Mouse (Mus musculus): ENCODE results near the gene Keap1. TPM values are rescaled to one million over a fixed set of nuclear protein-coding genes. Genes with fewer than 3 reads are reported as not detected.
A peak's percentile ranks its signal among the peaks of the same experiment; 100 is the strongest.
"Not testable (repeated sequence)": the region's sequence is repeated elsewhere in the genome, so short reads cannot be mapped to it uniquely, and the experiment has no call there.

The Keap1 gene
- total RNA-seq, 2 experiments from 2014 or later = 17.7 to 36.9 TPM

- ATAC-seq (ENCODE audit: poor library complexity, severe bottlenecking) = no peak
Measured at GRCm38 (mm10) chr9:21233805-21234204, 5.4 kb downstream of the Keap1 start.

DNA sequence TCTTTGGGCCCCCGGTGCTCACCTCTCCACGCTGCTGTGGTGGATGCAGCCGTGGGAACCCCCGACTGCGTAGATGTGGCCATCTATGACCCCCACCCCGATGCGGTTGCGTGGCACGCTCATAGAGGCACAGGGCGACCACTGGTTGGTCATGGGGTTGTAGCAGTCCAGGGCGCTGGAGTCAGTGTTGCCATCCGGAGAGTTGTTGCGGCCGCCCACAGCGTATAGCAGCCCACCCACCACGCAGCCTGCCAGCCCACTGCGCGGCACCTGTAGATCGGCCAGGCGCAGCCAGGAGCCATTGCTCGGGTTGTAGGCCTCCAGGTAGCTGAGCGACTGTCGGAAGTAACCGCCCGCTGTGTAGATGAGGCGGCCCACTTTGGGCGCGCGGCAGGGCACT, 5.8 kb downstream of the Keap1 start:
- no peak for ATAC-seq (ENCODE audit: poor library complexity, severe bottlenecking)

DNA sequence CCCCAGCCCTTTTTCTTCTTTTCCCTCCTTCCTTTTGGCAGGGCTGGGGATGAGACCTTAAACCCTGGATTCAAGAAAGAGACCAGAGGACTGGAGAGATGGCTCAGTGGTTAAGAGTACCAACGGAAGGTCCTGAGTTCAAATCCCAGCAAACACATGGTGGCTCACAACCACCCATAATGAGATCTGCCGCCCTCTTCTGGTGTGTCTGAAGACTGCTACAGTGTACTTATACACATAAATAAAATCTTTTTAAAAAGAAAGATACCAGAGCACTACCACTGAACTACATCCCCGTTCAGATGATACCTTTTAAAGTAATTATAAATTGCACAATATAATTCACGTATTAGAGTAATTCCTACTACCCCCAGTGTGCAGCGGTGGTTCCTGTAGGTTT, 6.3 kb downstream of the Keap1 start:
- no peak for ATAC-seq (ENCODE audit: poor library complexity, severe bottlenecking)

DNA sequence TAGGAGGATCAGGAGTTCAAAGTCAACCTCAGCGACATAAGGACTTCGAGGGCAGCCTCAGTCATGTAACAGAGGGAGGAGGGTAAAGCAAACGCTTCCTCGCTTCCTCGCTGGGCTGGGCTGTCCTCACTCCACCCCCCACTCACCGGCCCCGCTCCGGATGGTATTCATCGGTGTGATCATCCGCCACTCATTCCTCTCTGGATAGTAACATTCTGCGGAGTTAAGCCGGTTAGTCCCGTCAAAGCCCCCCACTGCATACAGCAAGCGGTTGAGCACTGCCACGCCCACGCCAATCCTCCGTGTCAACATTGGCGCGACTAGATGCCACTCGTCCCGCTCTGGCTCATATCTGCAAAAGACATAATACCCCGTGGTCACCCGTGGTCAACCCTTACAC, 7.6 kb downstream of the Keap1 start:
- no peak for ATAC-seq (ENCODE audit: poor library complexity, severe bottlenecking)

- ATAC-seq (ENCODE audit: poor library complexity, severe bottlenecking) = no peak; the same call in 1 of the 2 replicates
Measured at GRCm38 (mm10) chr9:21227342-21227741, 11.8 kb downstream of the Keap1 start.

DNA sequence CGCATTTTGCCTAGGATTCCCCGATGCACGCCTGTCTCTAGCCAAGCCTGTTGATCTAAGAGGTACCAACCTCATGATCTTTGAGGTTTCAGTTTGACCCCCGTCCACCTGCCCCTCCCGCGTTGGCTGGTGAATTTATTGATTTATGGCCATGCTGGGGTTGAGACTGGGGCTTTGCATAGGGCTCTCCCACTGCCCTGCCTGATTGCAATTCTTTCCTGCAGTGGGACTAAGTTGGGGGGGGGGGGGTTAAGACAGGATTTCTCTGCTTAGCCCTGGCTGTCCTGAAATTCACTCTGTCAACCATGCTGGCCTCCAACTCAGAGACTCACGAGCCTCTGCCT, 13.8 kb downstream of the Keap1 start:
- no peak for ATAC-seq (ENCODE audit: poor library complexity, severe bottlenecking)

GRCm38 (mm10) chr9:21224576-21225414, 14.4 kb downstream of the Keap1 start:
- ATAC-seq (ENCODE audit: poor library complexity, severe bottlenecking) = no peak

- ATAC-seq (ENCODE audit: poor library complexity, severe bottlenecking) = no peak
Measured at GRCm38 (mm10) chr9:21223906-21224305, 15.3 kb downstream of the Keap1 start.

GRCm38 (mm10) chr9:21223490-21223889, 15.7 kb downstream of the Keap1 start:
- ATAC-seq (ENCODE audit: poor library complexity, severe bottlenecking) = not testable (repeated sequence)

DNA sequence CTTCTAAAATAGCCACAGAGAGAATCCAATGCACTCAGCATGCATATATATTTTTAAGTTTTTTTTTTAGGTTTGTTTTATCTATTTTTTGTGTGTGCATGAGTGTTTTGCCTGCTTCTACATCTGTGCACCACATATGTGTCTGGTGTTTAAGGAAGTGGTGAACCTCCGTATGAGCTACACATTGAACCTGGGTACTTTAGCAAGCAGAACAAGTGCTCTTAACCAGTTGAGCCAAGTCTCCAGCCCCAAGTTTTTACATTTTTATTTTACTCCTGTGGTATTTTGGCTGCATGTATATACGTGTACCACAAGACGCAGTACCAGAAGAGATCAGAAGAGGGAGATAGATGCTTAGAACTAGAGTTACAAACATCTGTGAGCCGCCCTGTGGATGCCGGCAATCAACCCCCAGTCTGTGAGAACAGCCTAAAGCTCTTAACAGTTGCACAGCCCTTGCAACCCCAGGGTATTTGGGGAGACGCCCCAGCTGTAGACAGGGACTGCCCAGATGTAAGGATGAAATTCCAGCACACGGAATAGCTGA, 17.7 kb downstream of the Keap1 start:
- ATAC-seq (ENCODE audit: poor library complexity, severe bottlenecking) = peak; percentile 66

DNA sequence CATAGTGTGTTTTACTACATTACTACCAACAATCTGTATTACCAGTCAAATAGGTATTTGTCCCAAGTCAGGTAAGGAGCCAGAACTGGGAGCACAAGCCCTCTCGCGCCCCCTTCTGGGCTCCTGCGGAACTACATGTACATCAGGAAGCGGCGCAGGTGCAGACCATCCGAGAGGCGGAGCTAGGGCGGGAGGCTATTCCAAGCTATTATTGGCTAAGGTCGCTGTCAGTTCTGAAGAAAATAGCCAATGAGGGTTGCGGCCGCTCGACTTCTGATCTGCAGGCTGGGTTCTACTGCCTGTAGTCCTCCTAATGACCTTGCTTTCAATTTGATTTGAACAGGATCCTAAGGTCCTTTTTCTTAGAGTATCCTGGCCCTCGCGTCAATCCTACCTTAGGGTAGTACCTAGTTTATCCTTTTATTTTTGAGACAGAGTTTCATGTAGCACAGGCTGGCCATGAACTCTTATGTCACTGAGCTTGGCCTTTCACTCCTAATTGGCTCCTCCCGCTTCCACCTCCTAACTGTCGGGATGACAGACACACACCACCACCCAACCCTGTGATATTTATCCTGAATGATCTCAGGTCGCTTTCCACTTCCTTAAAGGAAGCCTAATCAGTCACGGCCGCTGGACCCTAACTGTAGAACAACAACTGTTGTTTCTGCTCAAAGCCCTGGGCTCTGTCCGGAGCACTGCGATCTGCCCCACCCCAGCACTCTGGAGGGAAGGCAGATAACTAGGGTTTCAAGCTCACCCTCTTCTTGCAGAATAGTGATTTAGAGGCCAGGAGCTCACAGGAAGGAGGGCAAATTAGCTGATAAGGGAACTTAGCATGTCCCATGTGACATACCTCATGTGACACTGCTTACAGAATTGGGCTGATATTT, 18.4 kb downstream of the Keap1 start:
- ATAC-seq (ENCODE audit: poor library complexity, severe bottlenecking) = peak; percentile 96

DNA sequence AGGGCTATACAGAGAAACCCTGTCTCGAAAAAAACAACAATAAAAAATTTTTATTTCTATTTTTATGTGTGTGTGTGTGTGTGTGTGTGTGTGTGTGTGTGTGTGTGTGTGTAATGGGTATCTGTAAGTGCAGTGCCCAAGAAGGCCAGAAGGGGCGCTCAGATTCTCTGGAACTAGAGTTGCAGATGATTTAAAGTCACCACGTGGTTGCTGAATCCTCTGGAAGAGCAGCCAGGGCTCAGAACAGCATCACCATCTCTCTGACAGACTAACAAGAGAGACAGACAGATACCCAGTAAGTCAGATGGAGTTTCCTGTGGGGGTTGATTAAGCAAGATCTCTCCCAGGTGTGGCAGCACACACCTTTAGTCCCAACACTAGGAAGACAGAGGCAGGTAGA, 19.3 kb downstream of the Keap1 start:
- no peak for ATAC-seq (ENCODE audit: poor library complexity, severe bottlenecking)

GRCm38 (mm10) chr9:21216050-21216841, 22.9 kb downstream of the Keap1 start:
- no peak for ATAC-seq (ENCODE audit: poor library complexity, severe bottlenecking)

DNA sequence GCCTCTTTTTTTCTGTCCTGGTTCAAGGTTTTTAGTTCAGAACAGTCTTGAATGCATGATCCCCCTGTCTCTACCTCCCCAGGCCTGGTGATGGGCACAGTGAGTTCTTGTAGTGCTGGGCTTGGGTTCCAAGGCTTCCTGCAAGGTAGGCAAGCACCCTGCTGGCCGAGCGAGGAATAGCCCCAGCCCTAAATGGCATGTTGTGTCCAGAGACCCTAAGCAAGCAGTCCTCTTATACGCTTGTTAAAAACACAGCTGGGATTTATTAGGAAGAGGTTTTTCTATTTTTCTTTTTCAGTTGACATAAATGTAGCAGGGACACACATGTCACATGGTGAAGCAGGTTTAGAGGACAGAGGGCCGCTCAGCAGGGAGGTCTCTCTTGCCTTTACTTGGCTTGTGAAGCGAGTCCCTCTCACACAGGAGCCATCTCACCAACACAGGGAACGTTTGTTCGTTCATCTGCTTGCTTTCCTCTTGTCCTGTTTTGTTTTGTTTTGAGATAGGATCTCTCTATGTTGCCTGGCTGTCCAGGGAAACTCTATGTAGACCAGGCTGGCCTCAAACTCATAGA, 25.5 kb downstream of the Keap1 start:
- peak; percentile 54; the same call in 1 of the 2 replicates for ATAC-seq (ENCODE audit: poor library complexity, severe bottlenecking)

GRCm38 (mm10) chr9:21211624-21212023, 27.5 kb downstream of the Keap1 start:
- no peak for ATAC-seq (ENCODE audit: poor library complexity, severe bottlenecking)

DNA sequence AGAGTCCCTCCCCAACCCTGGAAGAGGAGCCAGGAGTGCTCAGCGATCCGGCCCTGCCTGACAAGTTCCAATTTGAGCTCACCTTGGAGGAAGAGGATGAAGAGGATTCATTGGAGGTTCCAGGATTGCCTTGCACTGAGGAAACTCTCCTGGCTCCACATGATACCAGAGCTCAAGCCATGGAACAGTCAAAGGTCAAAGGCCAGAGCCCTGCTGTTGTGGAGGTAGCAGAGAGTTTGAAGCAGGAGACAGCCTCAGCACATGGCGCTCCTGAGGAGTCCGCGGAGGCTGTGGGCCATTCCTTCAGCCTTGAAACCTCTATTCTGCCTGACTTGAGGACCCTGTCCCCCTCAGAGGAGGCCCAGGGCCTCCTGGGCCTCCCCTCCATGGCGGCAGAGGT, 28.3 kb downstream of the Keap1 start:
- no peak for ATAC-seq (ENCODE audit: poor library complexity, severe bottlenecking)

GRCm38 (mm10) chr9:21208626-21209025, 30.5 kb downstream of the Keap1 start:
- no peak for ATAC-seq (ENCODE audit: poor library complexity, severe bottlenecking)

DNA sequence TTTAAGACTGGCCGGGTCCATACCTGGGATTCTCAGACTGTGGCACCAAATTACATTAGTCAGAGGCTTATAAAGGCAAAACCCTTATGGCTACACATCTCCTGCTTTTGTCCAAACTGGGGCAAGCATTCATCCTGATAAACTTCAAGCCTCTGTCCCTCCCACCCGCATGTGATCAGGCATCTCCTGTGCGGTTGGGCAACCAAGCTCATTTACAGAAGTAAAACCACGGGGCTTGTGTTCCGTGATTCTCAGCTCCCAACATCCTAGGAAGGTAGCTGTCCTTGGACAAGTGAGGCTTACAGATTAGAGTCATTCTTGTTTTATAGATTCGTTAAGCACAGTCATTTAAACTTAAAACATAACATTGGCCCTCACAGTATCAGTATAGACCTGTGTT, 32.3 kb downstream of the Keap1 start:
- ATAC-seq (ENCODE audit: poor library complexity, severe bottlenecking) = peak; percentile 57

- ATAC-seq (ENCODE audit: poor library complexity, severe bottlenecking) = no peak
Measured at GRCm38 (mm10) chr9:21204528-21205272, 34.5 kb downstream of the Keap1 start.

GRCm38 (mm10) chr9:21204156-21204527, 35.0 kb downstream of the Keap1 start:
- no peak for ATAC-seq (ENCODE audit: poor library complexity, severe bottlenecking)
